Mouse (Mus musculus) thymus, adult 2 months (tissue): ENCODE measurements around the gene Bcas2.

Source experiments
- CTCF ChIP-seq: fragments of 200-500 bp; IDR thresholded peaks from 2 replicates; pipeline ENCODE4 v1.5.1; 2012; ENCODE audit warnings: mild to moderate bottlenecking, control low read depth, low read length, moderate library complexity, borderline replicate concordance; ENCODE audit not compliant: control insufficient read depth, poor library complexity, insufficient read depth; ENCODE audit errors: extremely low read depth
- POLR2A ChIP-seq: fragments of 200-500 bp; IDR thresholded peaks from 2 replicates; pipeline ENCODE4 v1.6.1; 2012; ENCODE audit warnings: mild to moderate bottlenecking, low read length, control low read depth, moderate library complexity; ENCODE audit not compliant: control insufficient read depth, poor library complexity, insufficient read depth; ENCODE audit errors: extremely low read depth

- TF ChIP-seq POLR2A (no peak), CTCF (no peak)
Observed at GRCm38 (mm10) chr3:103207749-103208148, 36.3 kb downstream of the Bcas2 start.
